Mouse (Mus musculus) intestine, postnatal 0 days (tissue): Measurements from ENCODE around the gene 2010111I01Rik. TPM values are rescaled to one million over a fixed set of nuclear protein-coding genes. Genes with fewer than 3 reads are reported as not detected.

Experiments used
- ATAC-seq: fragments of 200-750 bp; cut with Nextera tagmentation; 2 replicates; pipeline ENCODE4 v1.8.0; 2017; ENCODE audit warnings: mild to moderate bottlenecking, moderate TSS enrichment, moderate library complexity
- H3K27ac ChIP-seq: fragments of 300-500 bp; sonication (generic); 2 replicates; pipeline ENCODE4 v1.5.1; 2014; ENCODE audit warnings: mild to moderate bottlenecking, low read depth, low read length, moderate library complexity
- H3K27me3 ChIP-seq: fragments of 300-500 bp; sonication (generic); replicated peaks from 2 replicates; pipeline ENCODE4 v1.6.1; 2014; ENCODE audit warnings: low read length, mixed read lengths; ENCODE audit not compliant: control insufficient read depth, insufficient read depth
- H3K36me3 ChIP-seq: fragments of 300-500 bp; sonication (generic); 2 replicates; pipeline ENCODE4 v1.6.1; 2014; ENCODE audit warnings: mild to moderate bottlenecking, moderate library complexity; ENCODE audit not compliant: control insufficient read depth, insufficient read depth
- H3K4me1 ChIP-seq: fragments of 300-500 bp; sonication (generic); replicated peaks from 2 replicates; pipeline ENCODE4 v1.6.1; 2014; ENCODE audit warnings: antibody characterized with exemption, low read length, mixed read lengths; ENCODE audit not compliant: control insufficient read depth, insufficient read depth
- H3K4me2 ChIP-seq: fragments of 300-500 bp; sonication (generic); replicated peaks from 2 replicates; pipeline ENCODE4 v1.6.1; 2014; ENCODE audit warnings: low read depth, mild to moderate bottlenecking, moderate library complexity
- H3K4me3 ChIP-seq: fragments of 300-500 bp; sonication (generic); 2 replicates; pipeline ENCODE4 v1.5.1; 2014; ENCODE audit warnings: low read depth, low read length
- H3K9ac ChIP-seq: fragments of 300-500 bp; sonication (generic); 2 replicates; pipeline ENCODE4 v1.6.1; 2014; ENCODE audit warnings: mild to moderate bottlenecking, low read depth, low read length
- H3K9me3 ChIP-seq: fragments of 300-500 bp; sonication (generic); 2 replicates; pipeline ENCODE4 v1.6.1; 2016; ENCODE audit warnings: mixed run types; ENCODE audit not compliant: control insufficient read depth
- CTCF ChIP-seq: sonication (generic); IDR thresholded peaks from 2 replicates; pipeline ENCODE4 v1.5.1; 2016; ENCODE audit warnings: low read depth, mild to moderate bottlenecking, control low read depth, antibody characterized with exemption, moderate library complexity
- WGBS: fragments of 180-500 bp; shearing (Covaris S2); extraction: QIAGEN DNeasy Blood & Tissue Kit; methylation state at CpG from one replicate; pipeline ENCODE4 v1.1.7; 2014; 5-methylcytosine and 5-hydroxymethylcytosine counted together
- polyA plus RNA-seq: library from polyadenylated mRNA; unstranded; fragments of >200 nt; fragmentation: Nextera tagmentation; extraction: Ambion mirVana; gene quantifications from 2 replicates; pipeline ENCODE4 v1.2.1, GENCODE M21; 2015

The 2010111I01Rik gene
- polyA plus RNA-seq, 1 experiment from 2014 or later = 72.7 TPM

- H3K36me3 ChIP-seq = no peaks in the 10 kb centered on the region
- 86% methylated on average over 3 of the region's 3 CpGs for WGBS
- H3K27ac ChIP-seq = no peak overlapping the region
- ATAC-seq = no peak
- no peak overlapping the region for H3K4me3 ChIP-seq
- H3K27me3 ChIP-seq = no peaks in the 10 kb centered on the region
- no peaks in the 10 kb centered on the region for H3K4me1 ChIP-seq
- H3K9ac ChIP-seq = no peak overlapping the region
- H3K9me3 ChIP-seq = no peaks in the 10 kb centered on the region
- no peak overlapping the region for H3K4me2 ChIP-seq
- TF ChIP-seq CTCF = no peak
Observed at GRCm38 (mm10) chr13:62972403-62972802, 7.7 kb downstream of the 2010111I01Rik start.

GRCm38 (mm10) chr13:62973111-62973510 lies 8.4 kb downstream of the 2010111I01Rik start:
- no peaks in the 10 kb centered on the region for H3K9me3 ChIP-seq
- WGBS = 75% methylated on average over 4 of the region's 4 CpGs
- no peak overlapping the region for H3K4me2 ChIP-seq
- H3K9ac ChIP-seq = no peak overlapping the region
- no peak overlapping the region for H3K27ac ChIP-seq
- H3K36me3 ChIP-seq = no peaks in the 10 kb centered on the region
- no peaks in the 10 kb centered on the region for H3K27me3 ChIP-seq
- TF ChIP-seq CTCF = no peak
- no peaks in the 10 kb centered on the region for H3K4me1 ChIP-seq
- H3K4me3 ChIP-seq = no peak overlapping the region
- no peak for ATAC-seq

- H3K4me2 ChIP-seq = no peak overlapping the region
- no peaks in the 10 kb centered on the region for H3K27me3 ChIP-seq
- no peak overlapping the region for H3K4me3 ChIP-seq
- H3K27ac ChIP-seq = no peak overlapping the region
- 0 out of 2 replicates have a peak, but pooled peaks cover 5% of the 10 kb centered on the region for H3K4me1 ChIP-seq
- no peaks in the 10 kb centered on the region for H3K36me3 ChIP-seq
- H3K9ac ChIP-seq = no peak overlapping the region
- no peak for TF ChIP-seq CTCF
- no peak for ATAC-seq
- no peaks in the 10 kb centered on the region for H3K9me3 ChIP-seq
Observed at GRCm38 (mm10) chr13:62978104-62978503, 13.4 kb downstream of the 2010111I01Rik start.

- no peak for ATAC-seq
- 72% methylated on average over 4 of the region's 4 CpGs for WGBS
- Histone ChIP-seq H3K36me3 (no peaks in the 10 kb centered on the region), H3K9ac (no peak overlapping the region), H3K9me3 (no peaks in the 10 kb centered on the region), H3K4me2 (no peak overlapping the region), H3K4me1 (0 out of 2 replicates have a peak, but pooled peaks cover 5% of the 10 kb centered on the region), H3K27me3 (no peaks in the 10 kb centered on the region), H3K27ac (no peak overlapping the region), H3K4me3 (no peak overlapping the region)
- TF ChIP-seq CTCF = no peak
Observed at GRCm38 (mm10) chr13:62978784-62979183, 14.1 kb downstream of the 2010111I01Rik start.

GRCm38 (mm10) chr13:62979215-62979614 lies 14.5 kb downstream of the 2010111I01Rik start:
- Histone ChIP-seq H3K4me3 (no peak overlapping the region), H3K36me3 (no peaks in the 10 kb centered on the region), H3K9ac (no peak overlapping the region), H3K27me3 (no peaks in the 10 kb centered on the region), H3K4me1 (0 out of 2 replicates have a peak, but pooled peaks cover 5% of the 10 kb centered on the region), H3K9me3 (no peaks in the 10 kb centered on the region), H3K27ac (no peak overlapping the region), H3K4me2 (no peak overlapping the region)
- TF ChIP-seq CTCF = no peak
- ATAC-seq = no peak
- 58% methylated on average over 4 of the region's 4 CpGs for WGBS

- H3K4me3 ChIP-seq = no peak overlapping the region
- 0 out of 2 replicates have a peak, but pooled peaks cover 5% of the 10 kb centered on the region for H3K4me1 ChIP-seq
- no peak for ATAC-seq
- no peaks in the 10 kb centered on the region for H3K27me3 ChIP-seq
- no peak overlapping the region for H3K9ac ChIP-seq
- WGBS = 92% methylated on average over 2 of the region's 2 CpGs
- H3K9me3 ChIP-seq = no peaks in the 10 kb centered on the region
- H3K36me3 ChIP-seq = no peaks in the 10 kb centered on the region
- no peak overlapping the region for H3K27ac ChIP-seq
- H3K4me2 ChIP-seq = no peak overlapping the region
- TF ChIP-seq CTCF = no peak
Observed at GRCm38 (mm10) chr13:62980131-62980530, 15.4 kb downstream of the 2010111I01Rik start.

- Histone ChIP-seq H3K27me3 (no peaks in the 10 kb centered on the region), H3K4me2 (no peak overlapping the region), H3K27ac (no peak overlapping the region), H3K4me3 (no peak overlapping the region), H3K36me3 (no peaks in the 10 kb centered on the region), H3K9ac (no peak overlapping the region), H3K4me1 (no peaks in the 10 kb centered on the region), H3K9me3 (no peaks in the 10 kb centered on the region)
- TF ChIP-seq CTCF = no peak
- 85% methylated on average over 3 of the region's 3 CpGs for WGBS
- no peak for ATAC-seq
Observed at GRCm38 (mm10) chr13:62984485-62984884, 19.8 kb downstream of the 2010111I01Rik start.
